Mouse (Mus musculus) right cerebral cortex, postnatal 4 days (tissue): ENCODE results near the gene Bdh2.

Source experiments
- DNase-seq: peaks from one replicate; pipeline ENCODE4 v3.0.0-alpha.2; 2022

Gene Bdh2

DNA sequence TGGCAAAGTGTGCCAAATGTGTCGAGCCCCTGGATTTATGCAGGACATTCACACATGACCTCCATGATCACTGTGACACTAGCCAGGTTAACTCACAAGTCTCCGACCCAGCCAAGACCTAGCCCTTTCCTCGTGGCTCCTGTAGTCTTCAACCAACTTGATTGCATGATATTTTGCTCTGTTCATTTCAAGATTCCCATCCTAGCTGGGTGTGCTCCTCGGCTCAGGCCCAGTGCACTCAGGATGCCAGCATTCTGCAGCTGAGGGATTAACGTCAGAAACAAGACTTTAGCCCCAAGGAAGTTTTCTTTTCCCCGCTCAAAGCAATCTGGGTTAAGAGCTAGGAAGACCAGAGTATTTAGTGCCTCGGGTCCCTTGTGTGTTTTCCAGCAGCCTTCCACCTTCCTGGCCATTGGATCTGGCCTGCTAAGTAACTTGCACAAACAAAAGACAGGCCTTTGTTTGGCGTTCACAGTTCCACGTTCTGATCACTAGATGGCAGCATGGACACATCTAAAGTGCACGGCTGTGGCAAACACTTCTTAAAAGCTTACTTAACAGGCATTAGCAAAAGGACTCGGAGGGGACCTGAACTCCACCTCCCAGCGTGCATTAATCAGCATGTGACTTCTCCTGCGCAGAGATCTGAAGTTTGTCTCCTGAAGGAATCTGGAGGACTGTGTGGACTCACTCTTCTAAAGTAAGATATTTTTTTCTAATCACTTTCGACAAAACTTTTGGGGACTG, at the start of gene Bdh2:
Gene Bdh2, plus strand, starts transcription at position 553 of the 747 bp plus-strand sequence.
- peak; percentile 59 for DNase-seq

DNA sequence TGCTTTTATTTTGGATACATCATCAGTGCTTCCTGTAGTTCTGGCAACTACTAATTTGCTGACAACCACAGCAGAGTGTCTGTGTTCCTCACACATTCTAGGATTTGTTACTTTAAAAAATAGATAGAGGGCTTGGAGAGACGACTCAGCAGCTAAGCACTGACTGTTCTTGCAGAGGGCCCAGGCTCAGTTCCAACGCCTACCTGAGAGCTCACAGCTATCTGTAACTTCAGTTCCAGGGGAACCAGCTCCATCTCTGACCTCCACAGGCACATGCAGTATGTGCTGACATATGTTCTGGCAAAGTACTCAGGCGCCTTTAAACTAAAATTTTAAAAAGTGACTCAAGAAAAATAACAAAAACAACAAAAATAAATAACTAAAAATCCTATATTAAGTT, 49.0 kb upstream of the Bdh2 start:
- no peak for DNase-seq

DNA sequence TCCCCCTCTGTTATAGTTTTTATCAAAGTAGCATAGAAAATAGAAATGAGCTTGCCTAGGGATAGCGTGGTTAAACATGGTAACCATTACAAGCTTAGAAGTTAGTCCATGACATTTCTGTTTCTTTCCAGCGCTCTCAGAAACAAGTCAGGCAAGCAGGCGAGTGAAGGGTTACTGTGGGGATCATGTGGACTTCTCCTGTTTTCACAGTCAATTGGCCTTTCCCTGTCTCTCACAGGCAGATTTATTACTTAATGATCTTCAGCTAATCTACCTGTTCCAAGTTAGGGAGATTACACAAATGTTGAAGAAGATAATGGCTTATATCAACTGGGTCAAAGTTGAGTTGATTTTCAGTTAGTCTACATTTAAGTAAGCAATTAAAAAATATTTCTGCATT, 48.6 kb upstream of the Bdh2 start:
- no peak for DNase-seq

DNA sequence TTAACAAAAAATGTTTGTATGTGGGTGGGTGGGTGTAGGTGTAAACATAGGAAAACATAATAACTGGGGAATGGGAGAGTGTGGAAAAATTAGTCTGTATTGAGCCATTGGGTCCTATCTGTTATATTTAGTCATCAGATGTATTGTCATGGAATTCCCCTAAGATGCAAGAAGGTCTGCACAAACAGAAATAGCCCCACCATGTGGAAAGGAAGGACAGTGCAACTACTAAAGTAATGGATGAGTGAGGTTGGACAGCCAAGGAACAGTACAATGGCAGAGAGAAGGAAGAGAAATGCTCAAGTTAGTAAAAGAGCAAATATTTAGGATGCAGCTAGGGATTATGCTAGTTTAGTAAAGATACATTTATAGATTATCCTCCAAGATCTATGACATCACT, 35.3 kb upstream of the Bdh2 start:
- DNase-seq, result no peak

DNA sequence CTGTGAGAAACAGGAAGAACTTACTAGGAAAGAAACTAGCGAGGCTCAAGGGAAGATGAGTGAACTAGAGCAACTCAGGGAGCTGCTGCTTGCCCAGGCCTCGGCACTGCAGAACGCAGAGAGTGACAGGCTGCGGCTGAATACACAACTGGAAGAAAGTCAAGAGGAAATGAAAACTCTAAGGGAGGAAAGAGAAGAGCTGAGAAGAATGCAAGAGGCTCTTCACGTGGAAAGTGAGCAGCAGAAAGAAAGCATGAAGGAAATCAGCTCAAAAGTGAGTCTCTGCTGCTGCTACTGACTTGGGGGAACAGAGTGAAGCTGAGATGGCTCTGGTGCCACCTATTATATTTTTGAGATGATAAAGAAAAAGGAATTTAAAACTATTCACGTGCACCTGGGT, 34.2 kb upstream of the Bdh2 start:
- no peak for DNase-seq

DNA sequence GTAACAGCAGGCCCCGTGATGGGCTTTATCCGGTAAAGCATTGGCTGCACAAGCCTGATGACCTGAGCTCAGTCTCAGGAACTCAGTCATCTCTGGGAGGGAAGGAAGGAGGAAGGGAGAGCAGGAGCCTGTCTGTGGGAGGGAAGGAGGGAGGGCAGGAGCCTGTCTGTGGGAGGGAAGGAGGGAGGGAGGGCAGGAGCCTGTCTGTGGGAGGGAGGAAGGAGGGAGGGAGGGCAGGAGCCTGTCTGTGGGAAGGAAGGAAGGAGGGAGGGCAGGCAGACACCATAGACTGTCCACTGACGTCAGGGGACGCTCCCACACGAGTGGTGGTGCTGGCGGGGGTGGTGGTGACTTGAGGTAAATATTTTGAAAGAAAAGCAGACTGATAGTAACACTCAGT, 31.9 kb upstream of the Bdh2 start:
- DNase-seq, result no peak

DNA sequence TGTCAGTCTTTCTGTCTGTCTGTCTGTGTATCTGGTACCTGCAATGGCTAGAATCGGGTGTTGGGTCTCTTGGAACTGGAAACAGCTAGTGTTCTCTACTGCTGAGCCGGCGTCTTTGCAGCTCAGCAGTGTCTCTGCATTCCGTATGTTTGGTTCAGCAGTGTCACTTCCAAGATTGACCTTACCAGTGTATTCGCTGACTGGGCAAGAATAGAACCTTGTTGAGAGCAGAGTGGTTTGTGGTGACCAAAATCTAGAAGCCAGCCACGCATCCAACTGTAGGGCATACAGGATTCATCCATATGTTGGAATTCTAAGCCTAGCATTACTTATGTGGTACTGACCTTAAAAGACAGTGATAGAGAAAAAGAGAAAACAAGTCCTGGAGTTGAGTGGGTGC, 29.2 kb upstream of the Bdh2 start:
- no peak for DNase-seq

DNA sequence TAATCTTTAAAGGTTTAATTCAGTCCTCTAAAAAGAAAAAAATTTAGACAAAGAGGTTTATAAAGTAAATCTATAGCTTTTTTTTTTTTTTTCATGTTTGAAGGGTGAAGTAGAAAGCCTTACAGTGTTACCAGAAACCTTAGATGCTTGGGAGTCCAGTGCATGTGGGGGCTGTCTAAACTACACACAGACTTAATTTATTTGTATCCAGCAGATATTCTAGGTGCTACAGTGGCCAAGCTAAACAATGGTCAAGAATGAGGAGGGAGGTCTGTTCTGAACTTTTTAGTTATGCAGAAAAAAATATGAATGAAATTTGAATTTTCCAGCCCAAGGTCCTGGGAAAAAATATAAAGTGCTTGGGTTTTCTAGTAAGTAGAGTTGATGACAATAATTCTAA, 26.2 kb upstream of the Bdh2 start:
- DNase-seq, result no peak

DNA sequence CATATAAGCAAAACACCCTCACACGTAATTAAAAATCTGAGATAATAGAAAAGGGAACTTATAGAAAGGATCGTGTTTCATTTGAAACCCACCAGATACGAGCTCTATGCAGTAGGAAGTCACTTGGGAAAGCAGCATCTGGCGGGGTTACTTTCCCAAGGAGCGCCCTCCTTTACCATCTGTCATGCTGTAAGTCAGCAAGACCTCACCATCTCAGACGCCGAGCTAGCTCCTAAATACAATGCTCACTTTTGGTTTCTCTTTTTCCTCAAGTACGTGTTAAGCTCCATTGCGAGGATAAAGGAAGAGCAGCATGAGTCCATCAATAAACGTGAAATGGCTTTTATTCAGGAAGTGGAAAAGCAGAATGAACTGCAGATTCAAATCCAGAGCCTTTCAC, 22.1 kb upstream of the Bdh2 start:
- no peak for DNase-seq

DNA sequence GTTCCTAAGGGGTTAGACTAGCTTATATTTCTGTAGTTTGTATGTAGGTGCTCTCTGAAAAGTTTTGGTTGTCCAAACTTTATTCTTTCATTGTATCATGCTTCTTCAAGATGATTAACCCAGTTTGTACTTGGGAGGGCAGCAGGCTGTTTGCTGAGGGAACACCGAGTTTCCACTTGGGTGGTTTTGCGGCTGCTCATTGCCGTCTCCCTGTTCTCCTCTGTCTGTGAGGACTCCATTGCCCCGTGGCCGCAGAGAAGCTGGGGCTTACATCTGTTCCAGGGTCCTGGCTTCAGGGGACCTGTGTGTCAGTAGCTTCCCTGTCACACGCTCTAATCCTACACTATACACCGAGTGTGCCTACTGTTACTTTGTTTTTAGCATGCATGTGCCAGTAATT, 20.8 kb upstream of the Bdh2 start:
- DNase-seq, result no peak

DNA sequence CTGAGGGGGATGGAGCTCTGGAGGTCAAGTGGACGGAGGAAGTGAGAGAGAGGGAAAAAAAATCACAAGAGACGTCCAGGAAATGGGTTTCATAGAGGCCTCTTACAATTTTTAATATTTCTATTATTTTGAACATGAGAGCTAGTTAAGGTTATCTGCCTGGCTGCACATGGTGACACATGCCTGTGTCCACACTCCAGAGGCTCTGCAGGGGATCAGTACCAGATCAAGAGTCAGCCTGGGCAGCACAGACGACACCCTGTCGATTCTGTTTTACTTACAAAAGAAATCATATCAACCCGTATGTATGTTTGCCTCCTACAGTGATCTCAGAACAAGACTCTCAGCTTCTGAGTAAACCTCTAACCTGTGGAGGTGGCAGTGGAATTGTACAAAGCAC, 12.4 kb upstream of the Bdh2 start:
- DNase-seq, result no peak

DNA sequence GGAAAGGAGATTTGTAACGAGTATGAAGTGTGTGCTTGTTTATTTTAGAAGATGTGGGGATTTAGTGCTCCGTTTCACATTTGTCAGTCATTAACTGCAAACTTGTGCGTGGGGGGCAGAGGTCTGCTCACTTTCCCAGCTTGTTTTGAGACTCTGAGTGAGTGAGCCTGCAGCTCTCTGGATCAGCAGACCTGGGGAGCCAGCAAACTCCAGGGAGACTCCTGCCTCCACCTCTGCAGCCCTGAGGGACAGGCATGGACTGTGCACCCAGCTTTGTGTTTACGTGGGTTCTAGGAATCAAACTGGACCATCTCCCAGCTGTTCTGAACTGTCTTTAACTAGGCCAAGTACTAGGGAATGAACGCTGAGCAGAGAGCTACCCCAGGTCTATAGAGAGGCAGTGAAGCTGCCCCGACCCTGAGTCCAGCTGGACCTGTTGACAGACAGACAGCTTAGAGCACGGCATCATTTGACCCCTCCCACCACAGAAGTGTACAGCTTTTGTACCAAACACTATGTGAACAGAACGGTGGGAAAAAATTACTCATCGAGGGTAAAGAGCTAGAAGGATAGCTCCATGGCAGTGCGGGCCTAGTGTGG, 11.5 kb upstream of the Bdh2 start:
- no peak for DNase-seq

DNA sequence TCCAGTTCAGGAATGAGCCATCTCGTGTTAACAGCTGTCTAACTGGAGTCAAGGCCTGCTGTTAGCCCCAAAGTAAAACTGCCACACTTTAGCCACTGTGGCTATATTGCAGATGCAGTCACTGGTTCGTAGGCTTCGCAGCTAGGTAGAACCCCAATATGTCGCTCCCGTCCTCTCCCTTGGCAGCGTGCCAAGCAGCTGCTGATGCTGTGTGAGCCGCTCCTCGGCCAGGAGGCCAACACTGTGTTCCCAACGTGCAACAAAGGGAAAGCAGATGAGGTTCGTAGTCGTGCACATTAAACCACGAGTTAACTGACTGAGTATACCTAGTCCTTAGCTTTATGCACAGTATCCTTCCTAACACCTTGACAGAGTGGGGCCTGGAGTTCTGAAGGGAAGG, 8.4 kb upstream of the Bdh2 start:
- no peak for DNase-seq

DNA sequence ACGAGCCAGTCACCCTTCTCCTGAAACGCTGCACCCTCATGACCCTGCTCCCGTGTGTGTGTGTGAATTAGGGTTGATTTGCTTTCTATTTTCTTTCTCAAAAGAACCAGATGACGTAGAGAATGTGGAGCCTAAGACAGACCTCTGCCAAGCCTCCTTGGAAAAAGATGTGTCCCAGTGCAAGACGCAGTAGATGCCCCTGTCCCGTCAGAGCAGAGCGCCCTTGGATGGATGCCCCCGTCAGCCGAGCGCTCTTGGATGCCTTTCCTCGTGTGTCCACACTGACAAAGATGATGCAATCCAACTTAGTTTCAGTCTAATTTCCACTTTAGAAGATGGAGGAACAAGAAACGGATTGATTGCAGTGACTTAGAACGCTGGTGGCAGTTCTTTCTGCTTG, 8.0 kb upstream of the Bdh2 start:
- no peak for DNase-seq

DNA sequence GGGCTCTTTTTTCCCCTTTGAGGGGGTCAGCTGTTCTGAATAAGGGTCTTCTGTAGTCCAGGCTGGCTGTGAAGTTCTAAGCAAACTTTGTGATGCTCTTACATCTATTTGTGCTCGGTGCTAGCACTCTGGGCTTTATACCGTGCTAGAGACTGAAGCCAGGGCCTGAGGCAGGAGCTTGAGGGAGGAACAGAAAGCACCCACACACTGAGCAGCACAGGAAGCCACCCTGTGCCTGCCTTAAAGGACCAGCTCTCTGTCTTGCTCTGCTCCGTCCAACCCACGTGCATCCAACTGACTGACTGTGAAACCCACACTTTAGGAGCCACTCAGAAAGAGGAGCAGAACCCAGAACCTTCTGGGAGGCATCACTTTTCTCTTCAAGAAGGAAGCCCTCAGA, 861 bp upstream of the Bdh2 start:
- DNase-seq, result no peak

DNA sequence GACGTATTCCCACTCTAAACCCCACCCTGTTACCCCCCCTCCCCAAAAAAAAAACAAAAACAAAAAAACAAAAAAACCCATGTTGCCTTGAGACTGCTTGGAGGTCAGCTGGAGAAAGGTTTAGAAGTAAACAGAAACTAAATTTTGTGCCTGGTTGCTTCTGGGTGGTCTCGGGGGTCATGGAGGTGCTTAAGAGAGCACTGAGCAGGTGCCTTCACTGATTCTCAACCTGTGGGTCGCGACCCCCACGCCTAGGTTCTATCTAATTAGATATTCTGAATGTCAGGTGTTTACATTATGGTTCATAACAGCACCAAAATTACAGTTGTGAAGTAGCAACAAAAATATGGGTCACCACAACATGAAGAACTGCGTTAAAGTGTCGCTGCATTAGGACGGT, 680 bp downstream of the Bdh2 start:
- DNase-seq, result no peak

DNA sequence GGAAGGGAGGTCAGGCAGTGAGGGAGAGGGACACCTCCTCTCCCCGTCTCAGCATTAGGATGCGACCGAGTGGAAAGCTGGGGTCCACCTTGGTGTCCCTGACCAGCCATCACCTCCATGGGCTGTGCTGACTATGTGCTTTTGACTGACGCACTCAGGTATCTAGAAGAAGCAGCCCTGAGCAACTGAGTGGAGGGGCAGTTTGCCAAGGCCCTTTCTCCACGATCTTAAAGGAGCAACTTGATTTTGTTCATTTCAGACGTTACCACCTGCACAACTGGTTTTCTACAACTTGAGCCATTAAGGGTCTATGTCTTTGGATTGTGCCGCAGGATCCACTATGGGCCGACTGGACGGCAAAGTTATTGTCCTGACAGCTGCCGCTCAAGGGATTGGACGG, 4.2 kb downstream of the Bdh2 start:
- DNase-seq, result no peak

DNA sequence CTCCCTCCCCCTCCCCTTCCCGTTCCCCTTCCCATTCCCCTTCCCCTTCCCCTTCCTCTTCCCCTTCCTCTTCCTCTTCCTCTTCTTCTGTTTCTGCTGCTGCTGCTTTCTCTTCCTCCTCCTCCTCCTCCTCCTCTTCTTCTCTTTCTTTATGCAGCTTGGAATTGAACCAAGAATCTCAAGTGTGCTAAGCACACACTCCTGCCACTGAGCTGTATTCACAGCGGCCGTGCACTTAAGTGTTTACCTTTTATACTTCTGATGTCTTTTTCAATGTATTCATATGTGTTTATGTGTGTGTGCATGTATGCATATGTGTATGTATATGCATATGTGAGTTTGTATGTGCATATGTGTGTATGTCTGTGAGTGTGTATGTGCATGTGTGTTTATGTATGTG, 4.8 kb downstream of the Bdh2 start:
- DNase-seq, result no peak

DNA sequence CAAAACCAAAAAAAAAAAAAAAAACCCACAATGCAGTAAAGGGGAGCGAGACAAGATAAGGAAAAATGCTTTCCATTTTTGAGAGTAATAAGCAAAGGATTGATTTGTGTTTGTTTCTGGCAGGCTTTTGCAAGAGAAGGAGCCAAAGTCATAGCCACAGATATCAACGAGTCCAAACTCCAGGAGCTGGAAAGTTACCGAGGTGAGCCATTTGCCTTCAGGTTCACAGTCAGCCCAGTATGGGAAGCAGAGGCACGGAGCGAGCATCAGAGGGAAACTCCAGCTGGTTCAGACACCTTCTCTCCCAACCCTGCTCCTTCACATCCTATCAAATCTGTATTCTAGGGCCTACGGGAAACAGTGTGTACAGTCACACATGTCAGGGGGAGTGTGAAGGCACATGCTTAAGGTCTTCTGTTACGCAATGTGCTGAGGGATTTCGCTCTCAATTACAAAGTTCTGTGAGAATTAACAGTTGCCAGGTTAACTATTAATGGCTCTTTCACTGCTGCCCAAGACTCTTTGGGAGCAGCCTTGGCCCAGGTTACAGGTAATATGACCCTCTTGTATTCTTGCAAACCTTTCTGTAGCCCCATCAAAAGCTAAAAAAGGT, 7.2 kb downstream of the Bdh2 start:
- DNase-seq, result no peak

DNA sequence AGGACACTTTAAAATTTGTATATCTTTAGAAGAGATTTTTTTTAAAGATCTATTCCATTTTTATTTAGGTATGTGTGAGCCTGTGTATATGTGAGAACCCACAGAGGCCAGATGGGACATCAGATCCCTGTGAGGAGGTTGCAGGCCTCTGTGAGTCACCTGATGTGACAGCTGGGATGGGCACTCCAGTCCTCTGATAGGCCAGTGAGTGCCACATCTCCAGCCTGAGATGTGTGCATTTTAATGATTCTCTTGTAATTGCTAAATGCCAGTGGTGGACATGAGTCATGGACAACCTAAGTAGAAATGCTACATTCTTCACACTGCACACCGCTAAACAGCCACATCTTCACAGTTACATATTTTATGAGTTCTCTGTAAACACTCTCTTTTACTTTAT, 8.1 kb downstream of the Bdh2 start:
- no peak for DNase-seq

DNA sequence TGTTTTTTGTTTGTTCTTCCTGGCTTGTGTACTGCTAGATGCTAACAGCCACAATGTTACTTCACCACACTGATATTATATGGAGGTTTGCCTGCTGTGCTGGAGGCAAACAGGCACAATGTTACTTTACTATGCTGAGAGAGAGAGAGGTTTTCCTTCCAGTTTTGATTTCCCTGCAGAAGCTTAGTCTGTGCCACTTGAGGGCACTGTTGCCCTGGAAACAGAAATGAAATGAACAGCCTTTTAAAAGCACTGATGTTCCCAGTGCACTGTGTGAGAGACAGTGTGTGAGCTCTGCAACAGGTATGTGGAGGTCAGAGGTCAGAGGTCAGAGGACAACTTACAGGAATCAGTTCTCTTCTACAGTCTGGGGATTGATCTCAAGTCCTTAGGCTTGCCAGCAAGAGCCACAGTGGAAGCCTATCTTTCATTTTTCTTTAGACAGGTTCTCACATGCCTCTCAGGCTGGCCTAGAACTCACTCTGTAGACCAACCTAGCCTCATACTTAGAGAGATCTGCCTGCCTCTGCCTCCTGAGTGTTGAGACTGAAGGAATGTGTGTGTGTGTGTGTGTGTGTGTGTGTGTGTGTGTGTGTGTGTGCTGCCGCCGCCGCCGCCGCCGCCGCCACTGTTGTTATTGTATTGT, 9.4 kb downstream of the Bdh2 start:
- DNase-seq, result peak; percentile 62

DNA sequence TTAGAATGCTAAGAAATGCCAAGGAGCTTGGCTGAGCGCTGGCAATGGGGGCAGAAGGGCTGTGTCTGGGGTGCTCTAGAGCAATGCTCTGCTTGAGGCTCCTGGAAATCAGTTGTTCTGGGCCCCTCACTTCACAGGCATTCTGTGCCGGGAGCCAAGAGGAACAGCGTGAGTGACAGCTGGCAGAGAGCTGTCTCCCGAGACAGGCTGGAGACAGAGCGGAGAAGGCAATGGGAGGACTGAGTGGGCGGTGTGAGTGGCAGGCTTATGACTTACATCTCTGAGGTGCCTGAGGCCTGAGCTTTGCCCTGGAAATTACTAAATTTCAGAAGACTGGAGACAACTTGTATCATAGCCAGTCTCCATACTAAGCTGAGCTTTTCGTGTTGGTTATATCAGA, 12.7 kb downstream of the Bdh2 start:
- DNase-seq, result no peak

DNA sequence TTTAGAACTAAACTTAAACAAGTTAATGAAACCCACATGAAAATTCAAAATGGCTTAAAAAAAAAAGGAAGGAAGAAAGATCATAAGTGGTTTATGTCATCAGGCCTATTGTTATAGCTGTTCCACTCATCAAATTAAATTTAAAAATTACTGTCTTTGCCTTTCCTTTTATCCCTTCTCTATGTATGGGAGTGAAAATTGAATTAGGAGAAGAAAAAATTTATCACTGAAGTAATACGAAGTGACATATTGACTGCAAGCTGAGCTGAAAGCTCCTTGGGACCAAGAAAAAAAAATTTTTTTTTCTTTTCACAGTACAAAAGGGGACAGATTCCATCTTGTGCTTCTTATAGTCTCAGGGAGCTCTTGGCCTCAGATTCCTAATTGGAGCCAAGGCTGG, 14.5 kb downstream of the Bdh2 start:
- no peak for DNase-seq

DNA sequence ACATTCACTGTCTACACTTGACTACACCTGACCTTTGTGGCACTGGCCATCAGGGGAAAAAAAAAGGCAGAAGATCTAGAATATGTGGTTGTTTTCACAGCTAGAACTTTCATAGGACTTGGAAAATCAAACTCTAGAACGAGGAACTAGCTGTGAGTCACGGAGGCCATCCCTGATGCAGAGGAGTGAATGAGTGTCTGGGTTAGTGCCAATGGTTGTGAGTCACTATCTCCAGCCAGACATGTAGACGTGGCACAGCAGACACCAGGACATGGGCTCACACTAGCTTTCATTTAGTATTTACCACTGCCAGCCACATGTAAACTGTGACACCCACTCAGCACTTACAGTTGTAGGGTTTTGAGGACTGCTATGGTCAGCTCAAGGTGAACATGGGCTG, 17.5 kb downstream of the Bdh2 start:
- no peak for DNase-seq
